Mouse (Mus musculus) thymus, postnatal 10 days (tissue): ENCODE measurements around the gene Rreb1.
A peak's percentile ranks its signal among the peaks of the same experiment; 100 is the strongest.

Experiments used
- DNase-seq, 2 experiments: peaks; one replicate each; pipeline ENCODE4 v3.0.0; 2021; ENCODE audit warnings: low spot score in 2 of 2

Gene Rreb1

GRCm38 (mm10) chr13:37779251-37779667 is 1.1 kb downstream of the Rreb1 start:
- peak; percentile 31 to 43 for DNase-seq

GRCm38 (mm10) chr13:37781557-37781956 is 3.4 kb downstream of the Rreb1 start:
- no peak for DNase-seq

GRCm38 (mm10) chr13:37782144-37782543 is 3.9 kb downstream of the Rreb1 start:
- no peak for DNase-seq

- DNase-seq: no peak
Measured at GRCm38 (mm10) chr13:37783676-37784075, 5.5 kb downstream of the Rreb1 start.

- DNase-seq: no peak
Measured at GRCm38 (mm10) chr13:37784226-37784625, 6.0 kb downstream of the Rreb1 start.

GRCm38 (mm10) chr13:37792739-37793336 is 14.6 kb downstream of the Rreb1 start:
- DNase-seq: no peak

GRCm38 (mm10) chr13:37798811-37799210 is 20.6 kb downstream of the Rreb1 start:
- DNase-seq: no peak

GRCm38 (mm10) chr13:37799413-37799812 is 21.2 kb downstream of the Rreb1 start:
- DNase-seq: no peak

- peak; percentile 77 to 81 for DNase-seq
Measured at GRCm38 (mm10) chr13:37801101-37802075, 23.2 kb downstream of the Rreb1 start.

- no peak for DNase-seq
Measured at GRCm38 (mm10) chr13:37802246-37803003, 24.2 kb downstream of the Rreb1 start.

GRCm38 (mm10) chr13:37803244-37803643 is 25.0 kb downstream of the Rreb1 start:
- DNase-seq: no peak

GRCm38 (mm10) chr13:37804023-37804422 is 25.8 kb downstream of the Rreb1 start:
- DNase-seq: no peak

- DNase-seq: no peak
Measured at GRCm38 (mm10) chr13:37815001-37815400, 36.8 kb downstream of the Rreb1 start.

- DNase-seq: no peak
Measured at GRCm38 (mm10) chr13:37816736-37817135, 38.5 kb downstream of the Rreb1 start.

- DNase-seq: no peak
Measured at GRCm38 (mm10) chr13:37821413-37821812, 43.2 kb downstream of the Rreb1 start.

GRCm38 (mm10) chr13:37824331-37824920 is 46.2 kb downstream of the Rreb1 start:
- no peak for DNase-seq

GRCm38 (mm10) chr13:37824956-37825645 is 46.9 kb downstream of the Rreb1 start:
- DNase-seq: peak; percentile 43 to 49

- DNase-seq: peak; percentile 68
Measured at GRCm38 (mm10) chr13:37825646-37826280, 47.6 kb downstream of the Rreb1 start.

GRCm38 (mm10) chr13:37826281-37826993 is 48.2 kb downstream of the Rreb1 start:
- peak; percentile 61 to 65 for DNase-seq

GRCm38 (mm10) chr13:37826994-37827262 is 48.7 kb downstream of the Rreb1 start:
- no peak for DNase-seq
